Mouse (Mus musculus) retina, embryonic 14.5 days (tissue): Measurements from ENCODE around the gene Slc6a17.

Experiments used
- DNase-seq: peaks from one replicate; pipeline ENCODE4 v3.0.0-alpha.2; 2015; ENCODE audit warnings: low spot score

Slc6a17 gene

DNA sequence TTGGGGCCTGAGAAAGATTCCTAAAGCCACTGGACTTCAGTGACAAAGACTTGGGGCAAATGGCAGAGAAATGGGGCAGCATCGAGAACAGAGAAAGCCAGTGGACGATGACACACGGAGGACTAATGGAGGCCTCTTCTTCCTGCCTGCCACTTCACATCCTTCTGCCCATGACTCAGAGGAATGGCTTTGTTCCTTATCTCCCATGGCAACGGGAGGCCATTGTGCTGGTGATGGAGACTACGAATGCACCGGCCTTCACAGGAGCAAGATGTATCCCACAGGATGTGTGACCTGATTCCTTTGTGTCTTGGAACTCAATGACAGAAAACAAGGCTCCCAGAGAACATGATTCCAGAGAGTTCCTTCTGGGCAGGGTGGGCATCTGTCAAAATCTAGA is 6.7 kb upstream of the Slc6a17 start:
- peak; percentile 37 for DNase-seq

DNA sequence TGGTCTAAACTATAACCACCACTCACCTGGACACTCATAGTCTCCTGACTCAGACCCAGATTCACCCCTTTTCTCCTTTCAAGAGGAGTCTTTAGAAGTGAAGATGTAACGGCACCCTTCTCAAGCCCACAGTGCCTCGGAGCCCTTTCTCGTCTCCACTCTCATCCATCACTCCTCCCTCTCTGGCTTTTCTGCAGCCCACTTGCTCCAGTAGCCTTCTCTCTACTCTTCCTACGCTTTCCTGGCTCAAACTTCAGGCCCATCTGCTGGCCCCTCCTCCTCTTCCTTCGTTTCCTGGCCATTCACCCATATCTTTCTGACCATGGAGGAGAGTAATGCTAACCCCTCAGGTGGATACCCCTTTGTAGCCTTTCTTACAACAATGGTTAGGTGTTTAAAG is 3.1 kb upstream of the Slc6a17 start:
- no peak for DNase-seq

DNA sequence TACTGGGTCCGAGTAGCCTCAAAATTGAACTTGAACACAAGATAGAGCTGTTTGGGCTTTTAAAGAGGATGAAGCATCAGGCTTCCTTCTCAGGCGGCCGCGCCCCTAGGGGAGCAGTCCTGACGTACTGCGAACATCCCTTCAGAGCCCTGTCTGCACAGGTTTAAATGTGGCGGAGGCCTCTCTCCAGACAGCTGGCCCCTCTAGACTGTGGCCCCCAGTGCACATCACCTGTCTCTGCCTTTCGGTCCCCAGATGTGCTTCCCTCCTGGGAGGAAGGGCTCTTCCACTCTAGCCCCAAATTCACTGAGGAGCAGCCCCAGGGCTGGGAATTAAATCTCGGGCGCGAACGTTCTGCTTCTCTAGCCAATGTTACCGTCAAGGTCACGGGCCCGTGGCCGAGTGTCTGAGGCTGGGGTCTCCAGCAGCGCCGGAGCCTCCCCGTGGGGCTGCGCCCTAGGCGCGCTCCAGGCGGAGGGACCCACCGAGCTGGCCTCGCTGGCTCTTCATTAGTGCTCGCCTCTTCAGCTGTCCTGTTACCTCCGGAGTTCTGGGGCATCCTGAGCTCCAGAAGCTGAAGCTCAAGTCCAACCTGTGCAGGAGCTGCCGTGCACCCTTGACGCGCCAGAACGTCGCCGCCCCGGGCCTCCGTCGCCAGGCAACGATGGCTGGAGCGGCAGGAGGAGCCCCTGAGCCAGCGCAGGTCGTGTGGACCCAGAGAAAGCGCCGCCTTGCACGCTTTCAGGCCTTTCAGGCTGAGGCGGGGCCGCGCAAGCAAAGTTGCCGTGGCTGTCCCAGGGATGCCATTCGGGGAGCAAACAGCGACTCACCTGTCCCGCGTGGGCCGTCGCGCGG is 815 bp downstream of the Slc6a17 start:
- DNase-seq = peak; percentile 72

DNA sequence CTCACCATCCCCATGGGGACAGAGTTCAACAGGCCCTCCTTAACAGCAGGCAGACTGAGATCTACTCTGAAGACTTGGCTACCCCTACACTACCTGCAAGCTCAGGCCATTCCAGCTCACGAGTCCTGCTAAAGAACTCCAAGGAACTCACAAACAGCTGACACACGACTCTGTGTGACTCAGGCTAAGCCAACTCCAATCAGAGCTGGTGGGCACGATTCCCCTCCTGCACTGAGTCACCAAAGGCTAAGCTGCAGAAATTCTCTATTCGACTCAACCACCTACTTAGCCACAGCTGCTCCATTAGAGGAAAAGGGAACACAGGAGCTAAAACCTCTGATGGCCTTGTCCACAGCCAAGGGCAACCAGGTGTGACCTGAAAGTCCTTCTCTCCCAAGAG is 1.8 kb downstream of the Slc6a17 start:
- DNase-seq = no peak

DNA sequence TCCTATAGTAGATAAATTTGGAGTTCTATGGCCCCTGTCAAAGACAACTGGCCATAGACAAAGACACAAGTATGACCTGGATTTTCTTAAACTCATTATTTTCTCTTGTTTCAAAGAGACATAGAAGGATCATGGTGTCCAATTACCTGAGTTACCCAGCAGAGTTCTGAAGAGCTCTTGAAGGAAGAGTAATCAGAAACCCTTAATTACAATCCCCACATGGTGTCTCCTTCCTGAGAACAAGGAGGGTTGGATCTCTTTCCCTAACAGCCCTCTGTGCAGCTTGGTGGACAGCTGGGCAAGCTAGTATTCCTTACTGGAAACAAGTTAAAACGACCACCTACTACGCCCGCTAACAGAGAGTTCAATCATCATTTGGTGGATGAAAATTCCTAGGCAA is 6.4 kb downstream of the Slc6a17 start:
- no peak for DNase-seq

DNA sequence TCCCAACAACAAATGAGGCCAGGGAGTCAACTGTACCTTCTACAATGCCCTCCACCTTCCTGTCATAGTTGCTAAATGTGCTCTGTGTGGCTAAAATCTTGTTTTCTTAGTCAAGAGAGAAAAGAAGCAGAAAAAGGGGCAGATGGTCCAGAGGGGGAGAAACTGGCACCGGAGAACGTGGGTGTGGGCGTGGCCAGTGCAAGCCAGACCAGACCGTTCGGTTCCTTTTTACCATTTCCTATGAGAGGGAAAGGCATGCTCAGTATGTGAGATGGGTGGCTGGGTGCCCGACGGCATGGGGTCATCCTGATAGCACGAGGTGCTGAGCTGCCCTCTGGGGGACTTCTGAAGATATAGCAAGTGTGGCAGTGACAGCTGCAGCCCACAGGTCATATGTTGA is 9.1 kb downstream of the Slc6a17 start:
- no peak for DNase-seq

- no peak for DNase-seq
Measured at GRCm38 (mm10) chr3:107507966-107508365, 9.9 kb downstream of the Slc6a17 start.

DNA sequence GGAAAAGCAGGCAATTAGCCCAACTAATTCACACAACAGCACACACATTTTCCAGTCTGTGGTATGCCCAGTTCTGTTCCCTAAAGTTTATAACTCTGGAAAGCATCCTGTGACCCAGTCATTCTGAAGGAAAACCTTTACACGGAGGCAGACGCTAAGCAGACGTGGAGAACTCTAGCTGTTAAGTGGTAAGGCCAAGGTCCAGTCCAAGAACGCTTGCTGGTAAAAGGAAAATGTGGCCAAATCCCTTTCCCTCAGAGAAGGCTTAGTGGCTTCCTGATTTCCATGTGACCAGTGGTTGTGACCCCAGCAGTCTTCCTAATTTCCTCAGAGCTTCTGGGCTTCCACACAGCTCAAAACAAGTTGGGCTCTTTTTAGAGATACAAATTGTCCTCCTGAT is 11.3 kb downstream of the Slc6a17 start:
- DNase-seq = no peak

GRCm38 (mm10) chr3:107505464-107506367 is 12.1 kb downstream of the Slc6a17 start:
- peak; percentile 71 for DNase-seq

DNA sequence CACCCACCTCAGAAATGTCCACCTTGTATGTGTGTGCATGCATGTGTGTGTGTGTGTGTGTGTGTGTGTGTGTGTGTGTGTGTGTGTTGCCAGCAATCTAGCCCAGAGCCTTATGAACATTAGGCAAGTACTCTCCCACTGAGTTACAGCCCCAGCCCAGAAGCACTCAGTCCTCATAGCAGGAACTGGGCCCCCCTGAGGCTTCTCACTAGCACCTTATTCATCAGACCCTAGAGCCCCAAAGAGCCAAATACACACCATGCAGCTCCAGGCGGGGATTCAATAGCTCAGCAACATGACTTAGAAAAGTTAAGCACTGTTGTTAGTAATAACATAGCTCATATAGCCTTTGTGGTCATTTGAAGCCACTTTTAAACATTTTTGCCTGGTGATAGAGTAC is 13.3 kb downstream of the Slc6a17 start:
- no peak for DNase-seq

DNA sequence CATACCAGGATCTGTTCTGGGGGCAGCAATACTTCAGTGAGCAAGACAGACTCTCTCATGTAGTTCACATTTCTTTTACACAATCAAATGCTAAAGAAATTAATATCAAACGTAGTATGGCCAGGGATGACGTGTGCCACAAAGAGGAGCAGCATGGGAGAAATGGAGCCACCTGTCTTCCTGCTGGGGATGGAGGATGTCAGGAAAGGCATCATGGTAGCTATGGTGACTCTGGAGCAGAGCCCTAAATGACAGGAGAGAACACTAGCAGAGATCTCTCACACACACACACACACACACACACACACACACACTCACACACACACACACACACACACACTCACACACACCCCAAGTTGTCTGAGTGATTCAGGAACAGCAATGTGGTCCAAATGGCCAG is 14.1 kb downstream of the Slc6a17 start:
- DNase-seq = no peak

GRCm38 (mm10) chr3:107501702-107502151 is 16.1 kb downstream of the Slc6a17 start:
- DNase-seq = no peak

GRCm38 (mm10) chr3:107500301-107500700 is 17.5 kb downstream of the Slc6a17 start:
- no peak for DNase-seq

DNA sequence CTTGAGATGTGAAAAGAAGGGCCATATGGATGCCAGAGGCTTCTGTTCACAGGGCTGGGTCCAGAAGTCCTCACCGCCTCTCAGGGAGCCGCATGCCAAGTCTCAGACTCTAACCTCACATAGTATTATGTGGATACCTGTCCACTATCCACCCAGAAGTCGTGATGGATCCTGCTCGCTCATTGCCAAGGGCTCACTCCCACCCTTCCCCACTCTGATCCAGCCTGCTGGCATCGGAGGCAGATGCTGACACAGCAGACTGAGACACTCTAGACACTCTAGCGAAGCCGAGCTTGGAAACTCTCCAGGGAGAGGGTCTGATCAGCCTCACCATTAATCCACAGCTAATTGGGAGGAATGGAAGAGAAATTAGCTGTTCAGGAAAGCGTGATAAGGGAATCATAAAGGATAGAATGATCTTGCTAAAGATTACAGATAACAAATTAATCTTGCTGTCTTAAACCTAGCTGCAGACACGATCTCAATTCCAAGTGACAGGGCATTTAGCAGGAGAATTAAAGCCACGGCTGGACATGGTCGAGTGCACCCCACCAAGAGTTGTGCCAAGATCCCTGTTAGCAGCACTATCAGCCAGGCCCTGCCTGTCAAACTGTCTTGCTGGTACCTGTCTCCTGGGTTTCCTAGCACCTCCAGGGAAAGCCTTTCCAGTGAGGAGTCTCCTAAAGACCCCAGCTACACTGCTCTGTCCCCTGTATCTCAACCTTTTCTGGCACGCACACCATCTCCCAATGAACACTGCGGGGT is 21.6 kb downstream of the Slc6a17 start:
- peak; percentile 40 for DNase-seq

GRCm38 (mm10) chr3:107495524-107495923 is 22.3 kb downstream of the Slc6a17 start:
- no peak for DNase-seq

DNA sequence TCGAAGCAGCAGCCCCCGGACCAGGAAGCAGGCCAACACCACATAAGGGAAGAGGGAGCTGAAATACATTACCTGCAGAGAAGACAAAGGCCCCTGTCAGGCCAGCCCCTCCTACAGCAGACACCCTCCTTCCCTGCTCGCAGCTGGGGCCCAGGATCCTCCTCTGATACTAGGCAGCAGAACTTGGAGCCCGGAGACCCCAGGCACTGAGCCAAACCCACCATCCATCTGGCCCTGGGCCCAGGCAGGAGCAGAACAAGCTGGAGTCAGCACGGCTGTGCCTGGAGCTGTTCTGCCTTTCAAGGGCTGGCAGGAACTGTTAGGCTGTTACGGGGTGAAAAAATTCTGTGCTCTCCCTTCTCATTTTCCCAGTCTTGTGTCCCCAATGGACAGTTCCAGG is 26.4 kb downstream of the Slc6a17 start:
- DNase-seq = no peak

GRCm38 (mm10) chr3:107488637-107489036 is 29.2 kb downstream of the Slc6a17 start:
- DNase-seq = no peak

GRCm38 (mm10) chr3:107483290-107483689 is 34.5 kb downstream of the Slc6a17 start:
- peak; percentile 47 for DNase-seq

- DNase-seq = peak; percentile 23
Measured at GRCm38 (mm10) chr3:107480660-107481059, 37.2 kb downstream of the Slc6a17 start.

GRCm38 (mm10) chr3:107472198-107472597 is 45.6 kb downstream of the Slc6a17 start:
- peak; percentile 81 for DNase-seq

- no peak for DNase-seq
Measured at GRCm38 (mm10) chr3:107469059-107469458, 48.8 kb downstream of the Slc6a17 start.

DNA sequence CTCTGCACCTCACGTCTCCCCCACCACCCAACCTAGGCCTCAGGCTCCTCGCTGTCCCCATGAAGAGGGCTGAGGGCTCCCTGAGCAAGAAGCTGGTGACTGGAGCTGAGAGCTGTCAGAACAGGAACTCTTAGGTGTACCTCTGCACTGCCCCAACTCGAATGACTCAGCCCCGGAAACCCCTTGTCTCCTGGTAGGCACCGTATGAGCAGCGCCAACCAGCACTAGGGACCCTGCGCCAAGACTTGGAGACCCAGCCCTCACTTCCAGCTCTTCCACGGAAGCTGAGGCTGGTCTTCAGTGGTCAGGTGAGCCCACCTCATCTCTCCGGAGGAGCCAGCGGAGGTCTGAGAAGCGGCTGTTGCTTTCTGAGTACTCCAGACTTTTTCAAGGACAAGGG is 49.7 kb downstream of the Slc6a17 start:
- no peak for DNase-seq
